In genomic region chr5:134788237-134788636, GRCm38 (mm10) we compare ENCODE assay signal across 10 mouse cellular contexts. TPM values are rescaled to one million over a fixed set of nuclear protein-coding genes. Genes with fewer than 3 reads are reported as not detected.
DNase-seq lines count a peak whose midpoint lies in the region; ATAC-seq and TF ChIP-seq lines count a peak whose summit lies in the region.
"Had no signal": no experiment of that assay in that cellular context is flagged by ENCODE, and none has a peak within 500 bp of the region (broad histone marks: within the 10 kb centered on the region; RNA-seq: fewer than 3 reads in every experiment).

No protein-coding gene starts in this region.

- H3K27ac ChIP-seq in heart, embryonic 12.5 days (ENCODE audit: poor library complexity, severe bottlenecking), result peak overlapping the region; percentile 82
- H3K27ac ChIP-seq in lung, postnatal 0 days (ENCODE audit: low read length), result no peak overlapping the region
- no peak overlapping the region for H3K27ac ChIP-seq in forebrain, embryonic 14.5 days (ENCODE audit: low read depth, low read length)
- H3K27ac ChIP-seq: liver, embryonic 14.5 days had no signal

- no peak for TF ChIP-seq CTCF in lung, postnatal 0 days (IDR thresholded peaks at IDR 0.05)

- no peak for TF ChIP-seq EP300 in lung, postnatal 0 days (IDR thresholded peaks at IDR 0.05)

- H3K4me3 ChIP-seq in heart, embryonic 12.5 days, result no peak overlapping the region
- no peak overlapping the region for H3K4me3 ChIP-seq in lung, postnatal 0 days (ENCODE audit: low read depth, low read length)
- no peak overlapping the region for H3K4me3 ChIP-seq in forebrain, embryonic 14.5 days (ENCODE audit: low read depth, low read length)
- H3K4me3 ChIP-seq: erythroblast, embryonic 14.5 days had no signal

- H3K9me3 ChIP-seq in heart, embryonic 12.5 days (replicated peaks), result peaks cover 12% of the 10 kb centered on the region
- H3K9me3 ChIP-seq in lung, postnatal 0 days (ENCODE audit: low read length), result peaks cover 5% of the 10 kb centered on the region; the same call in 1 of the 2 replicates
- no peaks in the 10 kb centered on the region for H3K9me3 ChIP-seq in forebrain, embryonic 14.5 days (replicated peaks; ENCODE audit: control insufficient read depth, low read length)

- 10% methylated on average over 12 of the region's 12 CpGs for WGBS in heart, embryonic 12.5 days
- 14% methylated on average over 12 of the region's 12 CpGs for WGBS in lung, postnatal 0 days
- WGBS in forebrain, embryonic 14.5 days, result 74% methylated on average over 12 of the region's 12 CpGs

- 0 out of 2 replicates have a peak overlapping the region, but pooled peaks have one; percentile 16 for H3K4me2 ChIP-seq in heart, embryonic 12.5 days
- no peak overlapping the region for H3K4me2 ChIP-seq in lung, postnatal 0 days (replicated peaks; ENCODE audit: low read depth, low read length)
- H3K4me2 ChIP-seq in forebrain, embryonic 14.5 days (ENCODE audit: low read length), result no peak overlapping the region

- ATAC-seq in heart, embryonic 12.5 days (ENCODE audit: insufficient number of reproducible peaks, low FRiP score), result peak; percentile 74
- ATAC-seq in lung, postnatal 0 days, result peak; percentile 72
- ATAC-seq in inflammation-experienced regulatory T-cells, adult 6 months, result no peak
- ATAC-seq in forebrain, embryonic 14.5 days, result no peak

- no peaks in the 10 kb centered on the region for H3K36me3 ChIP-seq in heart, embryonic 12.5 days
- no peaks in the 10 kb centered on the region for H3K36me3 ChIP-seq in lung, postnatal 0 days (ENCODE audit: insufficient read depth, low read length)
- no peaks in the 10 kb centered on the region for H3K36me3 ChIP-seq in forebrain, embryonic 14.5 days (ENCODE audit: control insufficient read depth, insufficient read depth, low read length)

- peak; percentile 25 for DNase-seq in adrenal gland, postnatal 14 days
- no peak for DNase-seq in adrenal gland, adult (ENCODE audit: inconsistent age in 2 of 2, low spot score in 1 of 2)
- DNase-seq in embryo, embryonic 11.5 days (ENCODE audit: low read depth, low spot score), result peak; percentile 29
- DNase-seq in lung, postnatal 0 days (ENCODE audit: low spot score), result peak; percentile 66
- DNase-seq in forebrain, embryonic 14.5 days (ENCODE audit: low spot score), result no peak
- DNase-seq in right cerebral cortex, postnatal 14 days, result no peak

- H3K4me1 ChIP-seq in heart, embryonic 12.5 days (replicated peaks), result peaks cover 35% of the 10 kb centered on the region
- no peaks in the 10 kb centered on the region for H3K4me1 ChIP-seq in lung, postnatal 0 days (ENCODE audit: insufficient read depth, low read depth, low read length)
- no peaks in the 10 kb centered on the region for H3K4me1 ChIP-seq in forebrain, embryonic 14.5 days (ENCODE audit: control insufficient read depth, insufficient read depth, low read length)

- no peaks in the 10 kb centered on the region for H3K27me3 ChIP-seq in heart, embryonic 12.5 days (replicated peaks)
- no peaks in the 10 kb centered on the region for H3K27me3 ChIP-seq in lung, postnatal 0 days (replicated peaks; ENCODE audit: insufficient read depth, low read length)
- H3K27me3 ChIP-seq in forebrain, embryonic 14.5 days (replicated peaks; ENCODE audit: control insufficient read depth, insufficient read depth, low read length), result no peaks in the 10 kb centered on the region

- H3K9ac ChIP-seq in heart, embryonic 12.5 days, result no peak overlapping the region
- no peak overlapping the region for H3K9ac ChIP-seq in lung, postnatal 0 days (replicated peaks; ENCODE audit: low read depth)
- no peak overlapping the region for H3K9ac ChIP-seq in forebrain, embryonic 14.5 days (ENCODE audit: low read length)
- H3K9ac ChIP-seq: liver, embryonic 14.5 days had no signal

RNA-seq across cellular contexts. Expression of gene Eln, which starts 41.1 kb away (rescaled TPM):
- 148 and 554 TPM in 2 replicates for total RNA-seq in adrenal gland, postnatal 14 days (2021)
- 147 and 150 TPM in 2 replicates for polyA plus RNA-seq in heart, embryonic 12.5 days (2016; fragmentation: Nextera tagmentation; extraction: Ambion mirVana)
- 1,769 and 1,865 TPM in 2 replicates for polyA plus RNA-seq in lung, postnatal 0 days (2015; fragmentation: Nextera tagmentation; extraction: Ambion mirVana)
- polyA plus RNA-seq in inflammation-experienced regulatory T-cells, adult 6 months (2017; shearing (Covaris generic)), result under 1 TPM in 1 of 3 experiments, not detected in 2; 0.19 TPM
- polyA plus RNA-seq in forebrain, embryonic 14.5 days (2014; fragmentation: Nextera tagmentation; extraction: Ambion mirVana), result 4.1 and 6.0 TPM in 2 replicates
- polyA plus RNA-seq: erythroblast, embryonic 14.5 days had no signal

Comparison
In these comparisons a context has a peak if more than half of its experiments do, and no peak if none do; other contexts are left out.
1. DNase-seq: peak in adrenal gland, postnatal 14 days (single experiment), embryo, embryonic 11.5 days (single experiment) and lung, postnatal 0 days (single experiment); none in adrenal gland, adult (0 of 2), forebrain, embryonic 14.5 days (single experiment) and right cerebral cortex, postnatal 14 days (single experiment).
2. ATAC-seq: peak in heart, embryonic 12.5 days (single experiment) and lung, postnatal 0 days (single experiment); none in inflammation-experienced regulatory T-cells, adult 6 months (single experiment) and forebrain, embryonic 14.5 days (single experiment).
3. RNA of gene Eln, which starts 41.1 kb away (polyA plus RNA-seq): 1,769 to 1,865 TPM in lung, postnatal 0 days and 147 to 150 TPM in heart, embryonic 12.5 days; 4.1 to 6.0 TPM in forebrain, embryonic 14.5 days and 0.19 TPM in inflammation-experienced regulatory T-cells, adult 6 months; every median in the first group is over 10 times any median in the second.